Mouse (Mus musculus): ENCODE data around the gene Catsperd. TPM values are rescaled to one million over a fixed set of nuclear protein-coding genes. Genes with fewer than 3 reads are reported as not detected.

The Catsperd gene
- polyA plus RNA-seq, 1 experiment from 2014 or later = 0.56 TPM

DNA sequence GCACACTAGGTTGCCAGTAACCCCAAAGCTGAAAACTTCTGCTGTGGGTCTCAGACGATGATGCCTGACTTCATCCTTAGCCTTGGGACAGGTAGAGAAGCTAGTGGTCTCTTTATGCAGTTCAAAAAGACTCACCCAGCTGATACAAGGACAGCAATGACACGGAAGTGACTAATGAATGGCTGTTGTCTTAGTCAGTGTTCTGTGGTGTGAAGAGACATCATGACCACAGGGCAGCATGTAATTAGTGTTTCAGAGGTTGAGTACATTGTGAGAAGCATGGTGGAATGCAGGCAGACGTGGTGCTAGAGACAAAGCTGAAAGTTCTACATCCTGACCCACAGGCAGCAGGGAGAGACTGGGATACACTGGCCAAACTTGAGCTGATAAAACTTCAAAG is 39.6 kb downstream of the Catsperd start:
- ATAC-seq (ENCODE audit: low FRiP score) = no peak
- Histone ChIP-seq H3K9ac (ENCODE audit: low read depth, low read length) (no peak overlapping the region), H3K36me3 (ENCODE audit: control insufficient read depth, insufficient read depth, low read length) (no peaks in the 10 kb centered on the region), H3K9me3 (ENCODE audit: control insufficient read depth, low read length) (no peaks in the 10 kb centered on the region), H3K4me1 (replicated peaks; ENCODE audit: control insufficient read depth, insufficient read depth, low read length) (no peaks in the 10 kb centered on the region), H3K27ac (ENCODE audit: low read depth, low read length) (no peak overlapping the region), H3K4me3 (ENCODE audit: low read depth, low read length) (no peak overlapping the region), H3K4me2 (replicated peaks; ENCODE audit: low read depth, low read length) (no peak overlapping the region), H3K27me3 (ENCODE audit: control insufficient read depth, insufficient read depth, low read length) (no peaks in the 10 kb centered on the region)
- WGBS = 81% methylated on average over 3 of the region's 3 CpGs
- DNase-seq (ENCODE audit: low spot score) = no peak

- no peaks in the 10 kb centered on the region for H3K27me3 ChIP-seq (ENCODE audit: control insufficient read depth, insufficient read depth, low read length)
- H3K9ac ChIP-seq (ENCODE audit: low read depth, low read length) = peak overlapping the region; percentile 25
- H3K27ac ChIP-seq (ENCODE audit: low read depth, low read length) = no peak overlapping the region
- no peaks in the 10 kb centered on the region for H3K9me3 ChIP-seq (ENCODE audit: control insufficient read depth, low read length)
- WGBS = 6% methylated on average over 31 of the region's 31 CpGs
- H3K36me3 ChIP-seq (ENCODE audit: control insufficient read depth, insufficient read depth, low read length) = no peaks in the 10 kb centered on the region
- peak overlapping the region; percentile 24 for H3K4me3 ChIP-seq (ENCODE audit: low read depth, low read length)
- peak; percentile 94 for DNase-seq (ENCODE audit: low spot score)
- peak; percentile 5 for ATAC-seq (ENCODE audit: low FRiP score)
- peak overlapping the region; percentile 57 for H3K4me2 ChIP-seq (replicated peaks; ENCODE audit: low read depth, low read length)
- no peaks in the 10 kb centered on the region for H3K4me1 ChIP-seq (replicated peaks; ENCODE audit: control insufficient read depth, insufficient read depth, low read length)
Observed at GRCm38 (mm10) chr17:56668384-56669144, 40.6 kb downstream of the Catsperd start.

- H3K27me3 ChIP-seq (ENCODE audit: control insufficient read depth, insufficient read depth, low read length) = no peaks in the 10 kb centered on the region
- H3K4me1 ChIP-seq (replicated peaks; ENCODE audit: control insufficient read depth, insufficient read depth, low read length) = peaks cover 6% of the 10 kb centered on the region; the same call in 1 of the 2 replicates
- ATAC-seq (ENCODE audit: low FRiP score) (no peak), DNase-seq (ENCODE audit: low spot score) (no peak)
- H3K27ac ChIP-seq (ENCODE audit: low read depth, low read length) = no peak overlapping the region
- H3K4me3 ChIP-seq (ENCODE audit: low read depth, low read length) = no peak overlapping the region
- H3K9me3 ChIP-seq (ENCODE audit: control insufficient read depth, low read length) = no peaks in the 10 kb centered on the region
- H3K4me2 ChIP-seq (replicated peaks; ENCODE audit: low read depth, low read length) = no peak overlapping the region
- 89% methylated on average over 8 of the region's 8 CpGs for WGBS
- H3K36me3 ChIP-seq (ENCODE audit: control insufficient read depth, insufficient read depth, low read length) = no peaks in the 10 kb centered on the region
- H3K9ac ChIP-seq (ENCODE audit: low read depth, low read length) = no peak overlapping the region
Observed at GRCm38 (mm10) chr17:56669766-56670165, 41.8 kb downstream of the Catsperd start.

DNA sequence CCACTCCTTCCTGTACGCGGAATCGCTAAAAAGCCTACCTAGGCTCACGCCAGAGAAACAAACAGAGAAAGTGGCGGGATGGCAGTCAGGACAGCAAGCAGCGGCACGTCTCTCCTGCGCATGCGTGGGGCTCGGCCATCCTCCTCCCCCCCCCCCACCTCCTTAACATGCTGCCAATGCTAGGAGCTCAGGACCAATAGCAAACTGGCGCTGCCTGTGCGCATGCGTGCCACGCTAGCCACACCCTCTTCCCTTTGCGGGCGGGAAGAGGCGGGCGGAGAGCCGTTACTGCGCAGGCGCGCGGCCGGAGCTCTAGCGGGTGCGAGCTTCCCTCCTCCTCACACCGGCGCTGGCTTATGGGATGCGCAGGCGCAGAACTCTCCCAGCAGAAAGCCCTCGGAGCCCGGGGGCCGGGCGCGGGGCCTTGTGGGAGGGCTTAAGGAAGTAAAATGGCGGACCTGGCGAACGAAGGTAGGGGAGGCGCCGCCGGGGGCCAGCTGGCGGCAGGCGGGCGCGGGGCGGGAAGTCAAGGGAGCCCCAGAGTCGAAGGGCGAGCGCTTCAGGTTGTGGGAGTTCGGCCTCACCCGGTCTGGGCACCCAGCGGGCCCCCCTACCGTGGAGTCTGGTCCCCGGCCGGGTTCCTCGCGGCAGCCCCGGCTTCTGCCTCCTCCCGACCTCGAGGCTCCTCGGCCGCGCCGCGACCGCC is 45.2 kb downstream of the Catsperd start, which contains the start of gene Ranbp3:
Gene Ranbp3 (plus strand): TSS at position 354 of the 706 bp plus-strand sequence.
- Histone ChIP-seq H3K9ac (ENCODE audit: low read depth, low read length) (peak within 1 kb of the TSS; percentile 97), H3K4me3 (ENCODE audit: low read depth, low read length) (peak within 1 kb of the TSS; percentile 97), H3K9me3 (ENCODE audit: control insufficient read depth, low read length) (no peaks in the 10 kb centered on the region), H3K4me1 (replicated peaks; ENCODE audit: control insufficient read depth, insufficient read depth, low read length) (peaks cover 8% of the 10 kb centered on the region; the same call in 1 of the 2 replicates), H3K4me2 (replicated peaks; ENCODE audit: low read depth, low read length) (peak within 1 kb of the TSS; percentile 84), H3K36me3 (ENCODE audit: control insufficient read depth, insufficient read depth, low read length) (peaks cover 3% of the 10 kb centered on the region; the same call in 1 of the 2 replicates), H3K27me3 (ENCODE audit: control insufficient read depth, insufficient read depth, low read length) (no peaks in the 10 kb centered on the region), H3K27ac (ENCODE audit: low read depth, low read length) (peak within 1 kb of the TSS; percentile 68)
- ATAC-seq (ENCODE audit: low FRiP score) (peak; percentile 92), DNase-seq (ENCODE audit: low spot score) (peak; percentile 100)
- WGBS = 2% methylated on average over 44 of the region's 66 CpGs

- H3K36me3 ChIP-seq (ENCODE audit: control insufficient read depth, insufficient read depth, low read length) = peaks cover 3% of the 10 kb centered on the region; the same call in 1 of the 2 replicates
- peaks cover 8% of the 10 kb centered on the region; the same call in 1 of the 2 replicates for H3K4me1 ChIP-seq (replicated peaks; ENCODE audit: control insufficient read depth, insufficient read depth, low read length)
- ATAC-seq (ENCODE audit: low FRiP score) (no peak; the same call in 1 of the 2 replicates), DNase-seq (ENCODE audit: low spot score) (no peak)
- no peaks in the 10 kb centered on the region for H3K27me3 ChIP-seq (ENCODE audit: control insufficient read depth, insufficient read depth, low read length)
- peak overlapping the region; percentile 97 for H3K4me3 ChIP-seq (ENCODE audit: low read depth, low read length)
- no peaks in the 10 kb centered on the region for H3K9me3 ChIP-seq (ENCODE audit: control insufficient read depth, low read length)
- peak overlapping the region; percentile 68 for H3K27ac ChIP-seq (ENCODE audit: low read depth, low read length)
- WGBS = 4% methylated on average over 23 of the region's 37 CpGs
- H3K4me2 ChIP-seq (replicated peaks; ENCODE audit: low read depth, low read length) = peak overlapping the region; percentile 84
- peak overlapping the region; percentile 97 for H3K9ac ChIP-seq (ENCODE audit: low read depth, low read length)
Observed at GRCm38 (mm10) chr17:56673647-56674416, 45.9 kb downstream of the Catsperd start.

- no peak overlapping the region for H3K4me2 ChIP-seq (replicated peaks; ENCODE audit: low read depth, low read length)
- H3K27me3 ChIP-seq (ENCODE audit: control insufficient read depth, insufficient read depth, low read length) = no peaks in the 10 kb centered on the region
- no peak overlapping the region for H3K9ac ChIP-seq (ENCODE audit: low read depth, low read length)
- H3K4me3 ChIP-seq (ENCODE audit: low read depth, low read length) = no peak overlapping the region
- WGBS = 85% methylated on average over 4 of the region's 4 CpGs
- no peak for ATAC-seq (ENCODE audit: low FRiP score)
- peaks cover 7% of the 10 kb centered on the region; the same call in 1 of the 2 replicates for H3K36me3 ChIP-seq (ENCODE audit: control insufficient read depth, insufficient read depth, low read length)
- no peak overlapping the region for H3K27ac ChIP-seq (ENCODE audit: low read depth, low read length)
- H3K9me3 ChIP-seq (ENCODE audit: control insufficient read depth, low read length) = no peaks in the 10 kb centered on the region
- H3K4me1 ChIP-seq (replicated peaks; ENCODE audit: control insufficient read depth, insufficient read depth, low read length) = no peaks in the 10 kb centered on the region
- DNase-seq (ENCODE audit: low spot score) = no peak
Observed at GRCm38 (mm10) chr17:56681791-56682190, 53.8 kb downstream of the Catsperd start.

GRCm38 (mm10) chr17:56682880-56683279 is 54.9 kb downstream of the Catsperd start:
- Histone ChIP-seq H3K4me2 (replicated peaks; ENCODE audit: low read depth, low read length) (no peak overlapping the region), H3K9me3 (ENCODE audit: control insufficient read depth, low read length) (no peaks in the 10 kb centered on the region), H3K27me3 (ENCODE audit: control insufficient read depth, insufficient read depth, low read length) (no peaks in the 10 kb centered on the region), H3K36me3 (ENCODE audit: control insufficient read depth, insufficient read depth, low read length) (peaks cover 4% of the 10 kb centered on the region; the same call in 1 of the 2 replicates), H3K4me1 (replicated peaks; ENCODE audit: control insufficient read depth, insufficient read depth, low read length) (no peaks in the 10 kb centered on the region), H3K4me3 (ENCODE audit: low read depth, low read length) (no peak overlapping the region), H3K9ac (ENCODE audit: low read depth, low read length) (no peak overlapping the region), H3K27ac (ENCODE audit: low read depth, low read length) (no peak overlapping the region)
- DNase-seq (ENCODE audit: low spot score) (no peak), ATAC-seq (ENCODE audit: low FRiP score) (no peak)
- WGBS = 91% methylated on average over 3 of the region's 3 CpGs

GRCm38 (mm10) chr17:56683546-56684140 is 55.7 kb downstream of the Catsperd start:
- H3K4me2 ChIP-seq (replicated peaks; ENCODE audit: low read depth, low read length) = no peak overlapping the region
- no peak overlapping the region for H3K4me3 ChIP-seq (ENCODE audit: low read depth, low read length)
- WGBS = 88% methylated on average over 5 of the region's 5 CpGs
- 0 out of 2 replicates have a peak, but pooled peaks cover 8% of the 10 kb centered on the region for H3K36me3 ChIP-seq (ENCODE audit: control insufficient read depth, insufficient read depth, low read length)
- H3K9me3 ChIP-seq (ENCODE audit: control insufficient read depth, low read length) = no peaks in the 10 kb centered on the region
- H3K27me3 ChIP-seq (ENCODE audit: control insufficient read depth, insufficient read depth, low read length) = no peaks in the 10 kb centered on the region
- DNase-seq (ENCODE audit: low spot score) (no peak), ATAC-seq (ENCODE audit: low FRiP score) (no peak)
- H3K4me1 ChIP-seq (replicated peaks; ENCODE audit: control insufficient read depth, insufficient read depth, low read length) = no peaks in the 10 kb centered on the region
- H3K27ac ChIP-seq (ENCODE audit: low read depth, low read length) = no peak overlapping the region
- no peak overlapping the region for H3K9ac ChIP-seq (ENCODE audit: low read depth, low read length)

Data from hindbrain, embryonic 11.5 days (tissue).